Mouse (Mus musculus) hindbrain, embryonic 10.5 days (tissue): Measurements from ENCODE around the gene Dync1i1. TPM values are rescaled to one million over a fixed set of nuclear protein-coding genes. Genes with fewer than 3 reads are reported as not detected.

Experiments used
- DNase-seq: peaks from one replicate; pipeline ENCODE4 v3.0.0-alpha.2; 2017; ENCODE audit warnings: low spot score
- H3K27ac ChIP-seq: fragments of 300-500 bp; sonication (generic); 2 replicates; pipeline ENCODE4 v1.5.1; 2016; ENCODE audit warnings: mild to moderate bottlenecking, moderate library complexity
- H3K27me3 ChIP-seq: fragments of 300-500 bp; sonication (generic); 2 replicates; pipeline ENCODE4 v1.6.1; 2016; ENCODE audit warnings: mild to moderate bottlenecking; ENCODE audit not compliant: poor library complexity, insufficient read depth, severe bottlenecking
- H3K36me3 ChIP-seq: fragments of 300-500 bp; sonication (generic); 2 replicates; pipeline ENCODE4 v1.6.1; 2016; ENCODE audit warnings: mild to moderate bottlenecking, moderate library complexity
- H3K4me1 ChIP-seq: fragments of 300-500 bp; sonication (generic); replicated peaks from 2 replicates; pipeline ENCODE4 v1.6.1; 2016; ENCODE audit warnings: mild to moderate bottlenecking
- H3K4me3 ChIP-seq: fragments of 300-500 bp; sonication (generic); 2 replicates; pipeline ENCODE4 v1.5.1; 2016; ENCODE audit warnings: mild to moderate bottlenecking, moderate library complexity
- H3K9me3 ChIP-seq: fragments of 300-500 bp; sonication (generic); 2 replicates; pipeline ENCODE4 v1.6.1; 2016; ENCODE audit warnings: mild to moderate bottlenecking, moderate library complexity
- whole genome bisulfite sequencing: fragments of 180-500 bp; shearing (Covaris S2); methylation state at CpG from one replicate; pipeline ENCODE4 v1.1.7; 2016; 5-methylcytosine and 5-hydroxymethylcytosine counted together
- polyA plus RNA-seq: library from polyadenylated mRNA; unstranded; fragments of >200 nt; fragmentation: Nextera tagmentation; extraction: Ambion mirVana; gene quantifications from 2 replicates; pipeline ENCODE4 v1.2.1, GENCODE M21; 2016

Gene Dync1i1
- polyA plus RNA-seq, 1 experiment from 2014 or later = 1.5 TPM

DNA sequence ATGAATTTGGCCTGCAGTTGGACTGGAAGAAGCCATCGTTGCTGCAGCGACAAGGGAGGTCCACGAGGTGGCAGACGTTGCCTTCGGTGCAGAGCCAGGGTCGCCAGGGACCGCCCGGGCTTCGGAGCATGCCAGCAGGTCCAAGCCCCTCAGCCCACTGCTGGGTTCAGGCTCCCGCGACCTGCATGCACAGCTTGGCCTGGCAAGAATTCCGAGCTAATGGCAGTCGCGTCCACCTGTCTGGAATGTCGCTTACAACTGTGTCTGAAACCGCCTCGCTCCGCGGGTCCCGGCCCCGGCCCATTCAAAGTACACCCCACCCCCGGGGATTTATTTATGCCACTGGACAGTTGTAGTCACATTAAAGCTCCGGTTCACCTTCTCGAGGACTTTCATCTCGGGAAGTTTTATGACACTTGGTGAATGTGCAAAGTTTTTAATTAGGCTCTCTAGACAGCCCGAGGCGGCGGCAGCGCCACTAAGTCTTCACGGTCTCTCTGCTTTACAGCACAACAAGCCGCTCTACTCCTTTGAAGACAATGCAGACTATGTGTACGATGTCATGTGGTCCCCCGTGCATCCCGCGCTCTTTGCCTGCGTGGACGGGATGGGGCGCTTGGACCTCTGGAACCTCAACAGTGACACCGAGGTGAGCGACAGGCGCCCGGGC is 280.5 kb downstream of the Dync1i1 start:
- Histone ChIP-seq H3K4me1 (peaks cover 14% of the 10 kb centered on the region; the same call in 1 of the 2 replicates), H3K4me3 (peak overlapping the region; percentile 65), H3K27me3 (peaks cover 6% of the 10 kb centered on the region; the same call in 1 of the 2 replicates), H3K36me3 (no peaks in the 10 kb centered on the region), H3K27ac (peak overlapping the region; percentile 84), H3K9me3 (no peaks in the 10 kb centered on the region)
- whole genome bisulfite sequencing = 3% methylated on average over 42 of the region's 42 CpGs
- peak; percentile 88 for DNase-seq

DNA sequence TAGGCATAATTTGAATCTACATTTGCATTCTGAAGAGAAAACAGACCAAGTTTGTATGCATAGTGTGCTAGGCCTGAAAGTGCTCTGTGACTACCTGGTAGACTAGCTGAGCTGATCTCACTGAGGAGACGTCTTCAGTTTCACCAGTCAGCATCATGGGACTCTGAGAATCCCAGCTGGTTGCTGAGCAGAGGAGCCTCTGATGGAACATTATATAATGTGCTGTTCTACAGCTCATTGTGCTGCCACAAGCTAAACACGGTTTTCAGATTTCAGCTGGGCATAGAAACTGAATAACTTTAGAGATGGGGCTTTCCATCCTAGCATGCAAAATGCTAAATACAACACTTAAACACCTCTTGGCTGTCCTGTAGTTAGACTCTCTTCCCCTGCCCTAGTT is 285.9 kb downstream of the Dync1i1 start:
- Histone ChIP-seq H3K27ac (no peak overlapping the region), H3K27me3 (peaks cover 4% of the 10 kb centered on the region; the same call in 1 of the 2 replicates), H3K4me1 (peaks cover under 1% of the 10 kb centered on the region; the same call in 1 of the 2 replicates), H3K9me3 (no peaks in the 10 kb centered on the region), H3K36me3 (no peaks in the 10 kb centered on the region), H3K4me3 (no peak overlapping the region)
- 80% methylated on average over 2 of the region's 2 CpGs for WGBS
- no peak for DNase-seq

DNA sequence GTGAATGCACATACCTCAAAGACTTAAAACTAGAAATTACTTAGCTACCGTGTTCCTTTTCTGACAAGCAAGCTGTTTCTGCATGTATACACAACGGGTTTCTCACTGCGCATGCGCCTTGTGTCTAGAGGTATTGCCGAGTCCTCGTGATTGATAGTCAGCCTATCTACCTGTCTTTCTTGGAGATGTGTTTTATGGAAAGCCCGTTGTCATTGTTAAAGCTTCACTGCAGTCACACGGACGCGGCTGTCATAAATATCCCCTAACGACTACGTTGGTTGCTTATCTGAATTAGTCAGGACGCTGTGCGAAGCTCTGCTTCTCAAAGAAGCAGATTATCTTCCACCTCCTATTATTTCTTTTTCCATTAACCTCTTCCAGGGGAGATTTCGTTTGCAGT is 290.2 kb downstream of the Dync1i1 start:
- Histone ChIP-seq H3K36me3 (no peaks in the 10 kb centered on the region), H3K4me1 (no peaks in the 10 kb centered on the region), H3K27ac (no peak overlapping the region), H3K27me3 (no peaks in the 10 kb centered on the region), H3K4me3 (no peak overlapping the region), H3K9me3 (no peaks in the 10 kb centered on the region)
- DNase-seq = no peak
- 88% methylated on average over 15 of the region's 15 CpGs for WGBS

DNA sequence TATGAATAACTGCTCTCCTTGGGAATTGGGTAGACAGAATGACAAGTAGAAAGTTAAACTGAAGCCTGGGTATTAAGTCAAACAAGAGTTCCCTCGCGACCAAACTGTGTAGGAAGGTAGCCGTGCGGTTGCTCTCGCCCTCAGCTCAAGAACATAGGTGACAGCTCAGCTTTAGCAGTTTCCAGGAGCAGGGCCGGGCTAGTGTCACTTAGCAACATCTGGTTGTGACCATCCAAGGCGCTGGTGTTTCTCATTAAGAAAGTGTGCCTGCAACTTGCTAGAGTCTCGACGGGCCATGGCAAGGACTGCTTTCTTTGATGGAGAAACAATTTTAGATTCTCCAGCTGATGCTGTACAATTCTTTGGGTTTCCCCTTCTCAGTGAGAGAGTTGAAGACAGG is 291.5 kb downstream of the Dync1i1 start:
- Histone ChIP-seq H3K27me3 (no peaks in the 10 kb centered on the region), H3K36me3 (no peaks in the 10 kb centered on the region), H3K4me1 (no peaks in the 10 kb centered on the region), H3K4me3 (no peak overlapping the region), H3K9me3 (no peaks in the 10 kb centered on the region), H3K27ac (no peak overlapping the region)
- DNase-seq = no peak
- WGBS = 58% methylated on average over 9 of the region's 9 CpGs

DNA sequence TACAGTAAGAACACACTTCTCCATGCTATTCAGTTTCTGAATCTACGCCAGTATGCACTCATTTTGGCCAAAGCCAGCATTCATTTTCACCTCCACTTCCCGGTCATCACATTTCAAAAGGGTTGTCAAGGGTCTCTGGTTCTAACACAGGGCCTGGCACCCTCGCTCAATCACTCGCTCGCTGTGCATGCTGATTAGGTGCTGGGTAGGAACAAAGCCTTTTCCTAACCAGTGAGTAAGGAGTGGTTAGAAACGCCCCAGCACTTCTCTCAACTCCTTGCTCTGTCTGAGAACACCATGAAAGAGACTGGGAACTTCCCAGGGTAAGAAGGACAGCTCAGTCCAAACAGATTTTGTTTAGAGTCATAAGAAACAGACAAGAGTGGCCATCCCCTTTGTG is 298.5 kb downstream of the Dync1i1 start:
- no peak for DNase-seq
- no peak overlapping the region for H3K4me3 ChIP-seq
- 34% methylated on average over 6 of the region's 6 CpGs for WGBS
- H3K27ac ChIP-seq = no peak overlapping the region
- H3K4me1 ChIP-seq = no peaks in the 10 kb centered on the region
- H3K9me3 ChIP-seq = no peaks in the 10 kb centered on the region
- H3K36me3 ChIP-seq = no peaks in the 10 kb centered on the region
- H3K27me3 ChIP-seq = no peaks in the 10 kb centered on the region

DNA sequence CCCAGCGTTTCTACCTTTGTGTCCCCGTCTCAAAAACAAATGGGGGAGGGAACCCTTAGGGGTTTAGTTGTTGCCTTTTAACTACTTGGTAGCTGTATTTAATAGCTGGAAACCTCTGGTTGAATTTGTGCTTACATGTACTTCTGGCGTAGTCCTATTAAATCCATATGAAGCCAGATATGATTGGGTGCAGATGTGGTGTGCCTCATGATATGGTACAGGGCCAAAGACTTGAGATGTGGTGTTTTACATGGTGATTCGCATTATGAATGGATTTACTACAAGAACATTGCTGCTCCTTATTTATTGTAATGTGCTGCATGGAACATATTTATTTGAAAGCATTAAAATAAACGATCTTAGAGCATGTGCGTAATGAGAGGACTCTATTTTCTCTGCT is 302.2 kb downstream of the Dync1i1 start:
- H3K4me3 ChIP-seq = no peak overlapping the region
- no peak for DNase-seq
- no peaks in the 10 kb centered on the region for H3K9me3 ChIP-seq
- 92% methylated on average over 6 of the region's 6 CpGs for WGBS
- no peaks in the 10 kb centered on the region for H3K4me1 ChIP-seq
- no peaks in the 10 kb centered on the region for H3K27me3 ChIP-seq
- no peak overlapping the region for H3K27ac ChIP-seq
- H3K36me3 ChIP-seq = no peaks in the 10 kb centered on the region

DNA sequence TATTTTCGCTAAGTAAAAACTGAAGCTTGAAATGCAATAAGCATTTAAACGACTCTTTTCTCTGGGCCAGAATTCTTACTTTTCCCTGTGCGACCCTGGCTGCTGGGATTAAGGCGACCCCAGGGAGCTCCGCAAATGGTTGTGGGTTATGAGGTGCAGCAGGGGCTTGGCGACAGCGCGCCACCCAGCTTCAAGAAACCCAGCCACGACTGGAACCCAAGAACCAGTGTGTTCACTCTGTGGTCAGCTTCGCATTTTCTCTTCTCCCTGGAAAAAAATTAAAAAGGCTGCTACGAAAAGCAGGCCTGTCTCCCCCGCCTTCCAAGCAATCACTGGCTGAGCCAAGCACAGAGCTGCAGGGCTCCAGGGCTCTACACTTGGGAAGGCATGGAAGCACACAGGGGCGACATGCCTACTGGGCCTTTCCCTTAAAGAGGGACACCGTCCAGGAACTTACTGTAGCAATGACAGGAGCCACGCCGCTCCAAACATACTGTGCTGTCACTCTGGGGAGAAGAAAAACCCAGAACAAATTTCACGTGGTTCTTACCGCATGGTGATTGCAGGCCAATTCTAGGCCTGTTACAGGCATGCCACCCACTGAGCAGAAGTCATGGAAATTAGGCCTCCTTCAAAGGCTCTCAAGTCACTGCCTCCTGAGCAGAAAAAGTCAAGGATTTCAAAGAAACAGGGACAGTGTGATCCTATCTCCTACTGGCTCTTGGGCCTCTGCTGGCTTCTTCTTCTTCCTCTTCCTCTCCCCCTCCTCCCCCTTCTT is 313.5 kb downstream of the Dync1i1 start:
- no peaks in the 10 kb centered on the region for H3K36me3 ChIP-seq
- no peaks in the 10 kb centered on the region for H3K27me3 ChIP-seq
- WGBS = 30% methylated on average over 18 of the region's 18 CpGs
- DNase-seq = peak; percentile 13
- peaks cover 10% of the 10 kb centered on the region for H3K4me1 ChIP-seq
- no peak overlapping the region for H3K4me3 ChIP-seq
- no peaks in the 10 kb centered on the region for H3K9me3 ChIP-seq
- 0 out of 2 replicates have a peak overlapping the region, but pooled peaks have one; percentile 23 for H3K27ac ChIP-seq

DNA sequence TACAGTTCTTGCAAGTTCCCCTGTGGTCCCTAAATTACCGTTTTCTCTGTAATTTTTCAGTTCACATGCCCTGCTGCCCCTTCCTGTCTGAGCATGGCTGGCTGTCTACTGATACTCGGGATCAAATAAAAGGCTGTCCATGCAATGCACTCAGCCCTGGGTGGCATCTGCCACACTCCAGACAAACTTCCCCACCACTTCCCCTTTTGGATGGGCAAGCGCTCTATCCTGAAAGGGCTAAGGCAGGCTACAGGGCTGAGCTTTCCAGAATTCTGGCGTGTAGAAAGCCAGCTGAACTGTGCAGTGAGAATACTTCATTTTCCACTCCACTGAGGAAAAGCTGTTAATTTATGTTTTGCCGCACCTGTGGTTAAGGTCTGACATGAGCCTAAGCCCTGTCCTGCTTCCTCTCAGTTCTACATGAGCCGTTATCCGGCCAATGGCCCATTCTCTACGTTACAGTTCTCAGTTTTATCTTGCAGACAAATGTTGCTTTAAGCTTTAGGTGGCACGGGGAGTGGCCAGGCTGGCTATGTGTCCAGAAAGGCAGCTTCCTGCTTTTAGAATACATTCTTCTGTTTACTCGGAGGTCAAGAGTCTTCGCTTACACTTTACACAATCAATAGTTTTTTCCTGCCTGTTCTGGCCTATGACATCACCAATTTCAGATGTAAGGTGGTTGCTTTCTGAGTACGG is 321.4 kb downstream of the Dync1i1 start:
- DNase-seq = no peak
- Histone ChIP-seq H3K9me3 (peaks cover 3% of the 10 kb centered on the region; the same call in 1 of the 2 replicates), H3K4me3 (no peak overlapping the region), H3K27ac (no peak overlapping the region), H3K4me1 (no peaks in the 10 kb centered on the region), H3K36me3 (peaks cover 4% of the 10 kb centered on the region; the same call in 1 of the 2 replicates), H3K27me3 (no peaks in the 10 kb centered on the region)
- 84% methylated on average over 12 of the region's 12 CpGs for WGBS

DNA sequence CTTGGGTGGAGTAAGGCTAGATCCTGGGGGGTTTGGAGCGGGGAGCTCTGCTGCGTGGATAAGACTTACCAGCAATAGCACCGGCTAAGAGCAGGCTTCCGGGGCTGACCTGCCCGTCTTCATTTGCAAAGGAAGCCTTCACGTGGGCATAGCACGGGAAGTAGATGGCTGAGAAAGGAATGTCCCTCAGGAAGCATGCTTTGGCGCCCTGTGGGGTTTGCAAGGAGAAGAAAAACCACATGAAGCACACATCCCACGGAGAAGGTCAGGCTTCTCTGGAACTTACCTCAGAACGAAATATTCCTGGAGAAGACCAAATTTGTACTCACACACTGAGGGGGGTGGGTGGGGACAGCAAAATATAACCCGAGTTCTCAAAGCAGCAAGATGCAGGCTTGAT is 327.3 kb downstream of the Dync1i1 start:
- DNase-seq = no peak
- 0 out of 2 replicates have a peak, but pooled peaks cover 6% of the 10 kb centered on the region for H3K4me1 ChIP-seq
- no peak overlapping the region for H3K4me3 ChIP-seq
- 69% methylated on average over 11 of the region's 11 CpGs for WGBS
- no peak overlapping the region for H3K27ac ChIP-seq
- H3K36me3 ChIP-seq = peaks cover 4% of the 10 kb centered on the region; the same call in 1 of the 2 replicates
- no peaks in the 10 kb centered on the region for H3K27me3 ChIP-seq
- peaks cover 3% of the 10 kb centered on the region; the same call in 1 of the 2 replicates for H3K9me3 ChIP-seq

DNA sequence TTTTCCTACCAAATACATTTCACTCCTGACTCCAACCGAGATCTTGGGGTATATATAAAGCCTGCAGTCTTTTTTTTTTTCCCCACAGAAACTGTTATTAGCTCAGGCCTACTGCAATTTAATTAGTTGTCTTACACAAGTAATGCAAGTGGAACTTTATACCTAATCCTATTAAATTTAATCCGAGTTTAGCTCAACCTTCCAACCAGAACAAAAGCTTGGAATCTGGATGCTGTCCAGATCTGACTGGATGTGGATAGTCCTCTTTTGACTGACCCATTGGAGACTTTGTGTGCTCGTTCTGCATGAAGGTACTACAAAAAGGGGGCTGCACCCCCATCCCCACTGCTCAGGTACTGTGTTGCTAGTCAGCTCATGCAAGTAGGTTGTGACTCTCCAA is 328.5 kb downstream of the Dync1i1 start:
- Histone ChIP-seq H3K27ac (no peak overlapping the region), H3K27me3 (no peaks in the 10 kb centered on the region), H3K36me3 (peaks cover 4% of the 10 kb centered on the region; the same call in 1 of the 2 replicates), H3K4me1 (peaks cover 13% of the 10 kb centered on the region), H3K4me3 (no peak overlapping the region), H3K9me3 (peaks cover 3% of the 10 kb centered on the region; the same call in 1 of the 2 replicates)
- whole genome bisulfite sequencing = 81% methylated on average over 3 of the region's 3 CpGs
- DNase-seq = no peak

DNA sequence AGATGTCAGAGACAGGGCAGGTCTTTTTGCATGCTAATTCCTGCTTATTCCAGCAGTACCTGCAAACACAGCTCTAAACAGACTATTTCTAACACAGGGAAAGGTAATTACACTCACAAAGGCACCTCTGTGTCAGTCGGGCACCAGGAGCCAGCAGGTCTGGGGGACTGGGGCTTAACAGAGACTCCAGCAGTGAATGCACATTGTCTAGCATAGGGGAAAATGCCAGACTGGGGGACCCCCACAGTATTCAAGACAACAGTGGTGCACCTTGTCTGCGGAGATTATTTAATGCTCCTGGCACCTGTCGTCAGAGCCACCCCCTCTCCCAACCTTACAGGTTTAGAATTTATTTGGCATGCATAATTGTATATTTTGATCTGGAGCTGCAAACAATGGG is 333.1 kb downstream of the Dync1i1 start:
- DNase-seq = no peak
- no peak overlapping the region for H3K27ac ChIP-seq

DNA sequence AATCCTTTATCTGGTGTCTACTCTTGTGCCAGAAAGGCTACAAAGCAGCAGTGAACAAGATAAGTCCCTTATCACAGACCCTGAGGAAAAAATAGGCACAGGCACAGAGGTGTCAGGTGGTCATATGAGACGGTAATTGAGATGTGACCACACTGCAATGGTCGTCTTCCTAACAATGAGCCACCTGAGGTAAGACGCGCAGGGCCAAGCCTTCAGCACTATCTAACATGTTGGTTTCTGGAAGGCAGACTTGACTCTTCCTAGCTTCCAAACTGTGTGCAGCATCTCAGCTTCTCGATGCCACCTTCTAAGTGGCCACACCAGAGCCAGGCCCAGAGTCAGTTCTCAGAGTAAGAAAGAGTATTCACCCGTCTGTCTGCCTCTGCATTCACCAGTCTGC is 341.8 kb downstream of the Dync1i1 start:
- DNase-seq = no peak
- Histone ChIP-seq H3K27ac (no peak overlapping the region), H3K27me3 (no peaks in the 10 kb centered on the region), H3K4me3 (no peak overlapping the region), H3K36me3 (peaks cover 4% of the 10 kb centered on the region; the same call in 1 of the 2 replicates), H3K4me1 (peaks cover 15% of the 10 kb centered on the region), H3K9me3 (no peaks in the 10 kb centered on the region)
- WGBS = 92% methylated on average over 6 of the region's 6 CpGs

More for the DNA sequence above, 333.1 kb downstream of the Dync1i1 start:
- Histone ChIP-seq H3K27me3 (no peaks in the 10 kb centered on the region), H3K36me3 (no peaks in the 10 kb centered on the region), H3K9me3 (no peaks in the 10 kb centered on the region), H3K4me3 (no peak overlapping the region), H3K4me1 (peaks cover 25% of the 10 kb centered on the region)
- 38% methylated on average over 3 of the region's 3 CpGs for WGBS
